Mouse (Mus musculus) lung, postnatal 0 days (tissue): ENCODE measurements around the gene Exosc3. TPM values are rescaled to one million over a fixed set of nuclear protein-coding genes. Genes with fewer than 3 reads are reported as not detected.

Experiments
- ATAC-seq: fragments of 200-750 bp; cut with Nextera tagmentation; 2 replicates; pipeline ENCODE4 v1.8.0; 2017; ENCODE audit warnings: moderate library complexity
- DNase-seq: peaks from one replicate; pipeline ENCODE4 v3.0.0-alpha.2; 2016; ENCODE audit warnings: low spot score
- H3K27ac ChIP-seq: fragments of 300-500 bp; sonication (generic); 2 replicates; pipeline ENCODE4 v1.5.1; 2014; ENCODE audit warnings: antibody characterized with exemption, mild to moderate bottlenecking, low read length, mixed read lengths
- H3K27me3 ChIP-seq: fragments of 300-500 bp; sonication (generic); replicated peaks from 2 replicates; pipeline ENCODE4 v1.6.1; 2014; ENCODE audit warnings: low read length, mixed read lengths; ENCODE audit not compliant: insufficient read depth
- H3K36me3 ChIP-seq: fragments of 300-500 bp; sonication (generic); 2 replicates; pipeline ENCODE4 v1.6.1; 2014; ENCODE audit warnings: low read length, mixed read lengths; ENCODE audit not compliant: insufficient read depth
- H3K4me1 ChIP-seq: fragments of 300-500 bp; sonication (generic); 2 replicates; pipeline ENCODE4 v1.6.1; 2014; ENCODE audit warnings: antibody characterized with exemption, low read depth, low read length, mixed read lengths; ENCODE audit not compliant: insufficient read depth
- H3K4me2 ChIP-seq: fragments of 300-500 bp; sonication (generic); replicated peaks from 2 replicates; pipeline ENCODE4 v1.6.1; 2014; ENCODE audit warnings: low read depth, mild to moderate bottlenecking, low read length, moderate library complexity, mixed read lengths
- H3K4me3 ChIP-seq: fragments of 300-500 bp; sonication (generic); 2 replicates; pipeline ENCODE4 v1.5.1; 2014; ENCODE audit warnings: low read depth, low read length
- H3K9ac ChIP-seq: fragments of 300-500 bp; sonication (generic); replicated peaks from 2 replicates; pipeline ENCODE4 v1.6.1; 2014; ENCODE audit warnings: low read depth, mild to moderate bottlenecking
- H3K9me3 ChIP-seq: fragments of 300-500 bp; sonication (generic); 2 replicates; pipeline ENCODE4 v1.6.1; 2016; ENCODE audit warnings: low read length, mixed read lengths
- CTCF ChIP-seq: IDR thresholded peaks from 2 replicates; pipeline ENCODE4 v1.5.1; 2016; ENCODE audit warnings: antibody characterized with exemption, mild to moderate bottlenecking
- EP300 ChIP-seq: IDR thresholded peaks from 2 replicates; pipeline ENCODE4 v1.6.1; 2016; ENCODE audit warnings: antibody characterized with exemption, mild to moderate bottlenecking, control low read depth
- WGBS: fragments of 180-500 bp; shearing (Covaris S2); extraction: QIAGEN DNeasy Blood & Tissue Kit; methylation state at CpG from one replicate; pipeline ENCODE4 v1.1.7; 2014; 5-methylcytosine and 5-hydroxymethylcytosine counted together
- polyA plus RNA-seq: library from polyadenylated mRNA; unstranded; fragments of >200 nt; fragmentation: Nextera tagmentation; extraction: Ambion mirVana; gene quantifications from 2 replicates; pipeline ENCODE4 v1.2.1, GENCODE M21; 2015

The Exosc3 gene
- polyA plus RNA-seq, 1 experiment from 2014 or later, result 44.5 TPM

DNA sequence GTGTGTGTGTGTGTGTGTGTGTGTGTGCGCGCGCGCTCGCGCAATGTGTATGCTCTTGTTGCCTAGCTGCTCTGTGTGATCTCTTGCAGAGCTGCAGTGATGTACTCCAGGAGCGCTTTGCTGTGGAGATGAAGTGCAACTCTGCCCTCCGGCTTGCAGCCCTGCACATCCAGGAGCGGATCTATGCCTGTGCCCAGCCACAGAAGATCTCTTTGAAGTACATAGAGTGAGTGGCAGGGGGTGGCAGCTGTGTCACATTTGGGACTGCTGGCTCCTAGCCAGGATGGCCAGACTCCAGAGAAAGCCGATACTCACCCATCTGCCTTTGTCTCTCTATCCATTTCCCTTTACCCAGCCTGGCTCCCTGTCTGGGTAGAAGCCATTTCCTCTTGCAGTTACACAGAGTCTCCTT, 71.5 kb downstream of the Exosc3 start:
- Histone ChIP-seq H3K27me3 (no peaks in the 10 kb centered on the region), H3K9ac (no peak overlapping the region), H3K9me3 (no peaks in the 10 kb centered on the region), H3K27ac (no peak overlapping the region), H3K4me1 (no peaks in the 10 kb centered on the region), H3K36me3 (no peaks in the 10 kb centered on the region), H3K4me3 (no peak overlapping the region), H3K4me2 (no peak overlapping the region)
- DNase-seq, result no peak
- ATAC-seq, result no peak
- WGBS, result 70% methylated on average over 10 of the region's 10 CpGs
- TF ChIP-seq EP300 (no peak), CTCF (no peak)

GRCm38 (mm10) chr4:45267883-45268282, 74.6 kb downstream of the Exosc3 start:
- DNase-seq (no peak), ATAC-seq (no peak)
- TF ChIP-seq CTCF (no peak), EP300 (no peak)
- H3K4me3 ChIP-seq, result no peak overlapping the region
- no peak overlapping the region for H3K9ac ChIP-seq
- 40% methylated on average over 3 of the region's 3 CpGs for WGBS
- H3K4me2 ChIP-seq, result no peak overlapping the region
- H3K36me3 ChIP-seq, result no peaks in the 10 kb centered on the region
- no peaks in the 10 kb centered on the region for H3K9me3 ChIP-seq
- no peaks in the 10 kb centered on the region for H3K27me3 ChIP-seq
- no peak overlapping the region for H3K27ac ChIP-seq
- no peaks in the 10 kb centered on the region for H3K4me1 ChIP-seq

Other genes with a start within 250 kb of the Exosc3 start
- 144 and 151 TPM in 2 replicates for gene Tomm5, start 234.6 kb downstream of the Exosc3 start, polyA plus RNA-seq
- 0.30 and 0.52 TPM in 2 replicates for gene Frmpd1, start 157.9 kb downstream of the Exosc3 start, polyA plus RNA-seq
- 12.0 and 14.8 TPM in 2 replicates for gene Trmt10b, start 45.6 kb downstream of the Exosc3 start, polyA plus RNA-seq
- 12.3 and 12.8 TPM in 2 replicates for gene Dcaf10, start 631 bp downstream of the Exosc3 start, polyA plus RNA-seq
- 59.4 and 69.4 TPM in 2 replicates for gene Slc25a51, start 66.0 kb upstream of the Exosc3 start, polyA plus RNA-seq
- gene Shb, start 189.7 kb upstream of the Exosc3 start, polyA plus RNA-seq, result 7.1 and 8.8 TPM in 2 replicates